Mouse (Mus musculus) monocyte, adult 5-6 weeks (primary cell): ENCODE measurements around the gene Atp5s. TPM values are rescaled to one million over a fixed set of nuclear protein-coding genes. Genes with fewer than 3 reads are reported as not detected.

Experiments used
- total RNA-seq: library from RNA; stranded (forward); fragments of 200-1000, 200-491, 200-594 nt; gene quantifications from 3 replicates; pipeline ENCODE4 v1.2.3, GENCODE M21; 2017

The Atp5s gene
- total RNA-seq, 1 experiment from 2014 or later = 5.0 TPM

Other genes starting within 250 kb of the Atp5s start
- gene Vcpkmt, start 141.9 kb upstream of the Atp5s start, total RNA-seq = 10.9 to 19.7 TPM (median 14.9 TPM) in 3 replicates
- gene Sos2, start 43.1 kb upstream of the Atp5s start, total RNA-seq = 43.3 to 91.0 TPM (median 60.5 TPM) in 3 replicates
- 0.38 to 1.8 TPM in 2 of 3 replicates, not detected in the other for gene L2hgdh, start 77 bp upstream of the Atp5s start, total RNA-seq
- 0.49 to 1.2 TPM (median 1.2 TPM) in 3 replicates for gene Cdkl1, start 66.3 kb downstream of the Atp5s start, total RNA-seq
- gene Atl1, start 167.7 kb downstream of the Atp5s start, total RNA-seq = 0.85 to 2.1 TPM (median 1.1 TPM) in 3 replicates
- gene Map4k5, start 168.2 kb downstream of the Atp5s start, total RNA-seq = 41.3 to 64.2 TPM (median 51.0 TPM) in 3 replicates